Mouse (Mus musculus) urinary bladder, postnatal 4 days (tissue): Measurements from ENCODE around the gene Hist1h2bn.
"Not testable (repeated sequence)": the region's sequence is repeated elsewhere in the genome, so short reads cannot be mapped to it uniquely, and the experiment has no call there.

Experiments
- DNase-seq, 2 experiments: peaks; one replicate each; pipeline ENCODE4 v3.0.0; 2021 to 2022; ENCODE audit warnings: low spot score in 2 of 2

Hist1h2bn gene

GRCm38 (mm10) chr13:21727948-21728572 is 25.9 kb upstream of the Hist1h2bn start:
- DNase-seq = no peak

DNA sequence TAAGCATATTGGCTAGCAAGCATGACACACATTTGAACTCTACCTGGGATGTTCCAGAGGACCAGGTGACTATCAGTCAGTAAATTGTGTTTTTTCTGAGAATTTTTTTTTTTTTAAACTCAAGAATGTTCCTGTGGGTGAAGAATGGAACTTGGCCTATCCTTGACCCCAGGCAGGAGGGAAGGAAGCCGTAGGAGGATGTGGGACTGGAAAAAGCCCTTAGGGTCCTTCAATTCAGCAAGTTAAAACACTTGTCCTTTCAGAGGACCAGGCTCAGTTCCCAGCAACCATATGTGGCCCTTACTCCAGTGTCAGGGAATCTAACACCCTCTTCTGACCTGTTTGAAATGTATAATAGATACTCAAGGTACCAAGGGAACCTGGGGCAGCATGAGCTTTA is 24.4 kb upstream of the Hist1h2bn start:
- no peak for DNase-seq

DNA sequence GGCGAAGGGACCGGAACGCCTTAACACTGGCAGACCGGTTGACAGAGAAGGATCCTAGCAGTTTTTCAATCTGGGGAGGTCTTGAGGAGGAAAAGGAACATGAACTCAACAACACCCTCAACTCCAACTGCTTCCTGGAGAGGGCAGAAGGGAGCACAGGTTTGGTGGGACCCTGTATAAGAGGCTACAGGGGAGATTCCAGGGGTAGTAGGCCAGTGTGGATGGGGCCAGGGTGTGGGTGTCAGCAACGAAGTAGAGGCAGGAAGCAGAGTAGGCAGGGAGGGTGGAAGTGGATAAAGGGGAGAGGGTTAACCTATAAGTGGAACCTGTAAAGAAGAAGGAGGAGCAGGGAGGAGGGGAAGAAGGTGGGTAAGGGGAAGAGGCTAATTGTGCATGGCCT is 20.5 kb upstream of the Hist1h2bn start:
- no peak for DNase-seq

DNA sequence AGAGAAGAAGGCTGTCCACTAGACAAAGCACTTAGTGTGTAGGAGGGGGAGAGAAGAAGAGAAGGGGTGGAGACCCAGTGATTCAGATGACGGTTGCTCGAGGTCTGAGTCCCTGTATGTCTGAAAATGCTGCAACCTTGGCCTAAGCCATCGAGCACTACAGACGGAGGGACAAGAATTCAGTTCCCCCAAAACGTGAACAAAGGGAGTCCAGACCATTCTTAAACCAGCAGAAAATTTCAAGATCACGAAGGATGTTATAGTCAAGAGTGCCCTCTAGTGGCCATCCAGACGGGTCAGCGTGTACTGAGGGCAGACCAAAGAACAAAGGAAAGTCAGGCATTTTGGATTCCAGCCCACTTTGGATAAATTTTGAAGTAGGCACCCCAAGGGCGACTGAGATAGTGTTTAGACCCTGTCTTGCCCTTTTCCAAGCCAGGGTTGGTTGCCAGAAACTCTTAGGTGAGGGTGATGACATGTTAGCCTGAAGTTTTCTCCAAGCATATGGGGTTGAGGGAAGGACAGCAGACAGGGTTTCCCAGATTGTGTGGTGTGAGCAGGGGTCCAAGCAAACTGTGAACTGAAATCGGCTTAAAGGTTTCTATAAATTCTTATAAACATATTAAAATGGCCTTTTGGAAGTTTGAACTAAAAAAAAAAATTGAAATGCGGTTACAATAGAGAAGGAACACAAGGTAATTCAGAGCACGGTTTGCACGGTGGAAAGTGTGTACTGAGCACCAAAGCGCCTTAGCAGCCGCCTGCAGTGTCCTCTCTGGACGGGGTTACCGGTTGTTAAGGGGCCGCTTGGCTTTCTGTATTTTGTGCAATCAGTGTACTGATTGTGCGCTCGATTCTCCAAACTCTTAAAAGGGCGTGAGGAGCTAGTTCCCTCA is 19.7 kb upstream of the Hist1h2bn start:
- peak; percentile 63 to 75 for DNase-seq

- peak; percentile 71 to 84 for DNase-seq
Observed at GRCm38 (mm10) chr13:21734906-21735767, 18.8 kb upstream of the Hist1h2bn start, which contains the start of gene Hist1h4j. Gene Hist1h4j (plus strand): TSS chr13:21735064.

DNA sequence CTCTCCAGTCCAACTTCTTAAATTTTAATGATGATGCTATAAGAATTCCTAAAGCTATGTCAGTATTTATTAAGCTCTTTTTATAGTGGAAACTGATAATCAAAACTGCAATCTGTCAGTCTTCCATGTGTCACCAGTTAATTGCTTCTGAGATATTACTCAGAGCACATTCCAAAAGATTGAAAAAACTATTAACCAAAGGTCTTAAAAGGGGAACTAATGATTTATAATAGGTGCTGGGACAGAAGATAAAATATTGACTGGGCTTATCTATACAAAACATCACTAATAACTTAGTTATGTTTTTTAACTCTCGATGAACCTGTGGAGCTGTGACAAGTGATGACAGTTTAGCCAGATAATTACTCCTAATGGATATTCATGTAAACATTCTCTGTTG is 8.9 kb upstream of the Hist1h2bn start:
- DNase-seq = no peak

DNA sequence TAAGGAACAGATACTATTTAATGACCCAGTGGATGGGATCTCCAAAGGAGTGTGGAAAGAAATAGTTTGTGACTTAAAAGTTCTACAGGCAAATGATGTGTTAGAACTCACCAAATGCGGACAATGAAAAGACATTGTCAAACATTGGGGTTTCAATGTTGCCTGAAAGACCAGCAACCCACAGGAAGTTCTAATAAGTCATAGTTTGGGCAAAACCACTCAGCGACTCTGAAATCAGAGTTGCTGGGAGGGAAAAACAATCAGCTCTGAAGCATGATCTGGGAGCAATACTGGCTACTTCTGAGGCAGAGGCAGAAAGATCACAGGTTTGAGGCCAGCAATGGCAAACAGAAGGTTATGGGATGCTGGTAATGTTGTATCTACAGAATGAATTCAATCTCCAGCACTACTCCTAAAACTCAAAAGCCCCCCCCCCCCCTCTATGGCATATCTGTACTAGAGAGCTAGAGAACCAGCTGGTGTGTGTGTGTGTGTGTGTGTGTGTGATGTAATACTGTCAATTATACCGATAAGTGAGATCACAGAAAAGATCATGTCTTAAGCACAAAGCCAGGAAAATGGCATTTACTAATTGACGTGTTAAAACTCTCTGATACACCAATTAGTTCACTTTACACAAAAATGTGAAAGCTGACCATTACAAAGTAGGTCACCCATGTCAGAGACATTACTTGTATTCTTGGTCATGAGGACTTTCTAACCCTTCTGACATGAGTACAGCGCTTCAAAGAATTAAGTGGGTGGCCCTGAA is 4.3 kb upstream of the Hist1h2bn start:
- no peak for DNase-seq

GRCm38 (mm10) chr13:21750159-21751017 is 3.5 kb upstream of the Hist1h2bn start, which contains the start of gene Hist1h4k:
Gene Hist1h4k (minus strand): TSS chr13:21750505.
- DNase-seq = peak; percentile 89 to 92

- no peak for DNase-seq
Observed at GRCm38 (mm10) chr13:21751417-21751816, 2.5 kb upstream of the Hist1h2bn start.

- DNase-seq = no peak
Observed at GRCm38 (mm10) chr13:21751827-21752226, 2.1 kb upstream of the Hist1h2bn start.

DNA sequence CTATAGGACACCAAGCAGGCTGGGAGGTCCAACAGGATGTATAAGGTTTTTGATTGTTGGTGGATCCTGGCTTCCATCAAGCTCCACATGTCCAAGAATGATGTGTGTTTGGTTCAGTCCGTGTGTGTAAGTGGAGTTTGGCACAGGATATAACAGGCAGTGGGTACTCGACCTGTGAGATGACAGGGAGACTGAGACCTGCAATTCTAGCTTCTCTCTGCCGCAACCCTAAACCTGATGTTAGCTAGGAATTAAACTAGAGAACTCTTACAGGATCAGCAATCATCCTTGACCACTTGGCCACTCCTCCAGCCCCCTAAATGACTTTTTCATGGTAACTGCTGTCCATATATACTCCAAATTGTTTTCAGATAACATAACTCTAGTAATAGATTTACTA is 1.6 kb upstream of the Hist1h2bn start:
- DNase-seq = no peak

DNA sequence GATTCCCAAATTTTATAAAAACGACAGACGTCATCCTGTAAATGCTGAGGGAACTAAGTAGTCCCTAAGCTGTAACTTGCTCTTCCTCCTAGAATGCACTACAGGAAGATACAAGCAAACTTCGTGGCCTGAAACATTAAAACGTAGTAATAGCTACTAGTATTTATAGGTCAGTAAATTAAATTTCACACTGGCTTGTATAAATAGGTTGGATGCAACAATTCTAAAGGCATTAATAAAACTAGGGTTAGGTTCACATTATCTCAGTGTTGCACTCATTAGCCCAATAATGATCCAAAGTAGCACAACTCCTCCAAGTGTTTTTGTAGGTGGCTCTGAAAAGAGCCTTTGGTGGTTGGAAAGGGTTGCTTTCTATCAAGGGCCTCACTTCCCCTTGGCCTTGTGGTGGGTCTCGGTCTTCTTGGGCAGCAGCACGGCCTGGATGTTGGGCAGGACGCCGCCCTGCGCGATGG is 836 bp upstream of the Hist1h2bn start:
- DNase-seq = no peak

- DNase-seq = not testable (repeated sequence)
Observed at GRCm38 (mm10) chr13:21754294-21755001, 525 bp downstream of the Hist1h2bn start.

GRCm38 (mm10) chr13:21755707-21756106 is 1.8 kb downstream of the Hist1h2bn start:
- DNase-seq = no peak

DNA sequence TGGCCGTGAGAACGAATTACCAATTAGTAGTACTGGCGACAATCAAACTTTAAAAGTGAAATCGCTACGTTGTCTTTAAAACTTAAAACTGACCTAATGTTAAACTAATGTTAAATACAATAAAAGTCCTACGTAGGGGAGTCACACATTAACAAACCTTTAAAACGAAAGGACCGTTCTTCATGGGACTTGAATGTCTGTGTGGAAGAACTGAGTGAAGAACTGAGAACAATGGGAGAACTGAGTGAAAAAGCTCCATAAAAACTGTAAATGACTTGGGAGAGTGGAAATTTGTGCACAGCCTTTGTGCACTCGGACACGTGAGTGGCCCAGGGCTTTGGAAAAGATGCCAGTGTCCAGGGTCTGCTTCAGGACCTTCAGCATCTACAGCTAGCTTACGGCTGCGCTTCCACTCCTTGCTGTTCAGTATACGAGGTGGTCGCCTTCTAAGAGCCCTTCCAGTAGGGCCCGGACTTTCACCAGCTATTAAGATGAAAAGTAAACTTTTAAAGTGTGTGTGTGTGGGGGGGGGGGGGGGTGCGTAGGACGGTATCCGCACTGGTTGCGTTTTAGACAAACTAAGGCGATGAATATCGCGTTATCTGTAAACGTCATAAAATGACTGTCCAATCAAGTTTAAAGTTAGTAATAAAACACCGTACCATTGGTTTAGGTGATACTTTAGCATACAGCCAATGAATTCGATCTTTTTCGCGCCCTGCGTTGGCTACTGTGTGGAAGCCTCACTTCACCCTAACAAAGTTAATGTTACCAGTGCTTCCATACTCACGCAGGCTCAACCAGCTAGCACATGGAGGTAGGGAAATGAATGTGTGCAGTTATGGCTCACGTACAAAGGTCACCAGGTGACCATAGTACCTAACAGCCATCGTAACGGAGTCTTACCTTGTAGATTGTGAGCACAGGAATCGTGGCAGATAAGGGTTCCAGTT is 25.2 kb downstream of the Hist1h2bn start:
- peak; percentile 54 to 66 for DNase-seq

DNA sequence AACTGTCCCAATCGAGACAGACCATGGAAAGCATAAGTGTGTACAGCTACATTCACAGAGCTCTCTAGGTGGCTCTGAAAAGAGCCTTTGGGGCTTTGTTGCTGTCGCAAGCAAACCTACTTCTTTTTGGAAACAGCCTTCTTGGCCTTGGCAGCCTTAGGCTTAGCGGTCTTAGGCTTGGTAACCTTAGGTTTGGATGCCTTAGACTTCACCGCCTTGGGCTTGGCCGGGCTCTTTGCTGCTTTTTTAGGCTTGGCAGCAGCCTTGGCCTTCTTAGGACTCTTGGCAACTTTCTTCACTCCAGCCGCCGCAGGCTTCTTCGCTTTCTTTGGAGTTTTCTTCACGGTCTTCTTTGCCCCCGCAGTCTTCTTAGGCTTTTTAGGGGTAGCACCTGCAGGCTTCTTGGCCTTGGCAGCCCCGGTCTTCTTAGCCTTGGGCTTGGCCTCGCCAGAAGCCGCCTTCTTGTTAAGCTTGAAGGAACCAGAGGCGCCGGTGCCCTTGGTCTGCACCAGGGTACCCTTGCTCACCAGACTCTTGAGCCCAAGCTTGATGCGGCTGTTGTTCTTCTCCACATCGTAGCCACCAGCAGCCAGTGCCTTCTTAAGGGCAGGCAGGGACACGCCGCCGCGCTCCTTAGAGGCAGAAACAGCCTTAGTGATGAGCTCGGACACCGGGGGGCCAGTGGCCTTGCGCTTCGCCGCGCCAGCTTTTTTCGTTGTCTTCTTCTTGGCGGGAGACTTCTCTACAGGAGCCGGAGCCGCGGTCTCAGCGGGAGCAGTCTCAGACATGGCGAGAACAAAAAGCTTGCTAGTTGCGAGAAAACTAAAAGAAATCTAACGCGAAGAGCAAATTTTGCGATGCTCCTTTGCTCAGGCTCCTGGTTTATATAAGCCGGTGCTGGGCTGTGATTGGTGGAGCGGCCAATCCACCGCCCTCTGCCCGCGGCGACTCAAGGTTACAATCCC is 26.1 kb downstream of the Hist1h2bn start, which contains the start of gene Hist1h1b:
Gene Hist1h1b, minus strand, starts transcription at position 859 of the 965 bp plus-strand sequence.
- peak; percentile 51 to 63 for DNase-seq

DNA sequence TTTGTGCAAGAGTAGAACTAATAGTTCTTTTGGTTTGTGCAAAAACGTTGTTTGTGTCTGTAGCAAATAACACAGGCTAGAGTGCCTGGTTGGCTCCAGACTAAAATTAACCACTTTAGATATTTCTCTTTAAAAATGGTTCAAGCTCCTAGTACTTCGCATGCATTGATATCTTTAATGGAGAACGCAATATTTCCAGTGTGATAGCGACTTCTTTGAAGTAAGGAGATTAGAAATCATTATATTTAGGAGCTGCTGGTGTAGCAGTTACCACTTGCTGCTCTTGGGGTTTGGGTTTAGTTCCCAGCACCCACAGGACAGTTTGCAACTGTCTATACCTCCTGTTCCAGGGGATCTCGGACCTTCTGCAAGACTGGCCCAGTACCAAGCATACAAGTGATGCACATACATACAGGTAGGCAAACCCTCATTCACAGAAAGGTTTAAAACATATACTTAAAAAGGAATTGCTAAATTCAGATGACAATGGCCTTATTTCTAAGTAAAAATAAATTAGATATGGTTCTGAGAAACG is 27.2 kb downstream of the Hist1h2bn start:
- no peak for DNase-seq
